Mouse (Mus musculus): ENCODE measurements at regions not wholly inside any gene's neighbourhood (a gene's known extent, or its start where the extent isn't known, plus 50 kb on each side); places are given as distances from the start of the nearest gene placed in this dataset.

GRCm38 (mm10) chr8:103880431-103881145 is 220.8 kb upstream of the Cdh5 start:
- TF ChIP-seq CTCF (IDR thresholded peaks at IDR 0.05; ENCODE audit: extremely low read depth, insufficient read depth, low read length), result no peak
- no peak for TF ChIP-seq POLR2A (IDR thresholded peaks at IDR 0.05; ENCODE audit: extremely low read depth, insufficient read depth, low read length)
